Mouse (Mus musculus): Measurements from ENCODE around the gene Htt. TPM values are rescaled to one million over a fixed set of nuclear protein-coding genes. Genes with fewer than 3 reads are reported as not detected.
"Not testable (repeated sequence)": the region's sequence is repeated elsewhere in the genome, so short reads cannot be mapped to it uniquely, and the experiment has no call there.

The Htt gene
- polyA plus RNA-seq, 1 experiment from 2014 or later: 4.9 TPM

DNA sequence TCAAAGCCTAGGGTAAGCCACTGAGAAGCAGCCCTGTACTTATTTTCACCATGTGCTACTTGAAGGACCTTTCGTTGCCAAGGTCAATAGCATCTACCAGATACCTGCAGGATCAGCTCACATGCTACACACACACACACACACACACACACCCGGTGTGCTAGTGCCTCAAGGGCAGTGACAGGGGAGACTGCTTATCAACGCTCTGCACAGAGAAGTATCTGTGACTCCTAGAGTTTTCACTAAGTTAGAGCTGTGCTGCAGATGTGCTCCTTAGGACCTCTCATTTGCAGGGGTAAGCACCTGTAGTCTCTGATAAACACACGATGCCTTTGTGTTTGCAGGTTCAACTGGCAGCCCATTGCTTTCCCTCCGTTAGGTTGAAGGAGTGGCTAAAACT is 103.8 kb downstream of the Htt start:
- Histone ChIP-seq H3K36me3 (ENCODE audit: control insufficient read depth, insufficient read depth) (peaks cover 18% of the 10 kb centered on the region), H3K9me3 (replicated peaks; ENCODE audit: control insufficient read depth, low read length) (no peaks in the 10 kb centered on the region), H3K9ac (ENCODE audit: low read depth, low read length) (no peak overlapping the region), H3K4me3 (ENCODE audit: low read depth, low read length) (no peak overlapping the region), H3K27ac (ENCODE audit: low read length) (no peak overlapping the region; the same call in 1 of the 2 replicates), H3K4me2 (ENCODE audit: low read depth, low read length) (no peak overlapping the region), H3K4me1 (ENCODE audit: control insufficient read depth, low read depth, low read length) (peaks cover 6% of the 10 kb centered on the region), H3K27me3 (ENCODE audit: control insufficient read depth, insufficient read depth, low read depth, low read length) (no peaks in the 10 kb centered on the region)
- peak; percentile 92 for ATAC-seq (ENCODE audit: low read depth)
- WGBS (ENCODE audit: insufficient replicate concordance): 41% methylated on average over 5 of the region's 5 CpGs

DNA sequence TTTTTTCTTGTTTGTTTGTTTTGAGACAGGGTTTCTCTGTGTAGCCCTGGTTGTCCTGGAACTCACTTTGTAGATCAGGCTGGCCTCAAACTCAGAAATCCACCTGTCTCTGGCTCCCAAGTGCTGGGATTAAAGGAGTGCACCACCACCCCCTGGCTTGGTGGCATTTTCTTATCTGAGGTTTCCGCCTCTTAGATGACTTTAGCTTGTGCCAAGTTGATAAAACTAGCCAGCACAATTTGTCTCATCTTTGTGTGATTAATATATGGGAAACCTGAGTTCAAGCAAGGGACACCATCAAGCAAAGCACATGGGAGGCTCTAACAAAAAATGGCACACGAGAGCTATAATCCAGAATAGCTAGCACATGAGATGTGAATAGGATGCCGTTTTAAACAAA is 118.8 kb downstream of the Htt start:
- 48% methylated on average over 3 of the region's 3 CpGs for WGBS (ENCODE audit: insufficient replicate concordance)
- not testable (repeated sequence) for H3K4me2 ChIP-seq (ENCODE audit: low read depth, low read length)

DNA sequence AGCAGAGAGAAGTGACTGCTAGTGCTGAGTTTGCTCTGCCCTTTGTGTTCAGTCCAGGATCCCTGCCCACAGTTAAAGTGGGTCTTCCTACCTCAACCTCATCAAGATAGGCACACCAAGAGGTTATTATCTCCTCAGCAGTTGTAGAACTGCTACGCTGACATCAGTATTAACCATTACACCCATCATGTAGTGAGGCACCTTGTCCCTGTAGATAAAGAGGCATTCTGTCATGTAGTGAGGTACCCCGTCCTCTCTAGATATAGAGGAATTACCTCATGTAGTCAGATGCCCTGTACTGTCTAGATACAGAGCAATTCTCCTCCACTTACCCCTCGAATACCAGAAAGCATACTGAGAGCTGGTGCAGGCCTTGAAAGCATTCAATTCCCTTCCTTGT is 119.5 kb downstream of the Htt start:
- Histone ChIP-seq H3K9me3 (replicated peaks; ENCODE audit: control insufficient read depth, low read length) (no peaks in the 10 kb centered on the region), H3K9ac (ENCODE audit: low read depth, low read length) (peak overlapping the region; percentile 38; the same call in 1 of the 2 replicates), H3K27ac (ENCODE audit: low read length) (peak overlapping the region; percentile 84), H3K4me1 (ENCODE audit: control insufficient read depth, low read depth, low read length) (peaks cover 21% of the 10 kb centered on the region), H3K4me2 (ENCODE audit: low read depth, low read length) (peak overlapping the region; percentile 32), H3K27me3 (ENCODE audit: control insufficient read depth, insufficient read depth, low read depth, low read length) (no peaks in the 10 kb centered on the region), H3K36me3 (ENCODE audit: control insufficient read depth, insufficient read depth) (peaks cover 29% of the 10 kb centered on the region), H3K4me3 (ENCODE audit: low read depth, low read length) (no peak overlapping the region)
- peak; percentile 98 for ATAC-seq (ENCODE audit: low read depth)
- 33% methylated on average over 3 of the region's 3 CpGs for WGBS (ENCODE audit: insufficient replicate concordance)

More for the DNA sequence above, 118.8 kb downstream of the Htt start:
- Histone ChIP-seq H3K36me3 (ENCODE audit: control insufficient read depth, insufficient read depth) (peaks cover 29% of the 10 kb centered on the region), H3K27ac (ENCODE audit: low read length) (peak overlapping the region; percentile 84), H3K4me1 (ENCODE audit: control insufficient read depth, low read depth, low read length) (peaks cover 21% of the 10 kb centered on the region)
- H3K27me3 ChIP-seq (ENCODE audit: control insufficient read depth, insufficient read depth, low read depth, low read length); H3K9ac ChIP-seq (ENCODE audit: low read depth, low read length); H3K4me3 ChIP-seq (ENCODE audit: low read depth, low read length); H3K9me3 ChIP-seq (replicated peaks; ENCODE audit: control insufficient read depth, low read length): not testable (repeated sequence)
- ATAC-seq (ENCODE audit: low read depth): peak; percentile 27

DNA sequence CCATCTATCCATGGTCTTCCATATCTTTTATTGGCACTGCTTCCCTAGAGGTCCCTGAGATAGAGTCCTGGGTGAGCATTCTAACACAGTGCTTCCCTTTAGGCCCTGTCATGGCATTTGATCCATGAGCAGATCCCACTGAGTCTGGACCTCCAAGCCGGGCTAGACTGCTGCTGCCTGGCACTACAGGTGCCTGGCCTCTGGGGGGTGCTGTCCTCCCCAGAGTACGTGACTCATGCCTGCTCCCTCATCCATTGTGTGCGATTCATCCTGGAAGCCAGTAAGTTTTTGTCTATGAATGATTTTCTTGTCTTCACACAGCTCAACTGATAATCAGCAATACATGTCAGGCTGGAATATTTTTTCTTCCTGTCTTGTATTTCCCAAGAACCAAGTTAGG is 123.7 kb downstream of the Htt start:
- Histone ChIP-seq H3K4me3 (ENCODE audit: low read depth, low read length) (no peak overlapping the region), H3K9me3 (replicated peaks; ENCODE audit: control insufficient read depth, low read length) (no peaks in the 10 kb centered on the region), H3K27ac (ENCODE audit: low read length) (no peak overlapping the region), H3K4me2 (ENCODE audit: low read depth, low read length) (no peak overlapping the region), H3K4me1 (ENCODE audit: control insufficient read depth, low read depth, low read length) (peaks cover 15% of the 10 kb centered on the region), H3K27me3 (ENCODE audit: control insufficient read depth, insufficient read depth, low read depth, low read length) (no peaks in the 10 kb centered on the region), H3K36me3 (ENCODE audit: control insufficient read depth, insufficient read depth) (peaks cover 17% of the 10 kb centered on the region), H3K9ac (ENCODE audit: low read depth, low read length) (no peak overlapping the region)
- WGBS (ENCODE audit: insufficient replicate concordance): 80% methylated on average over 3 of the region's 3 CpGs
- ATAC-seq (ENCODE audit: low read depth): no peak

DNA sequence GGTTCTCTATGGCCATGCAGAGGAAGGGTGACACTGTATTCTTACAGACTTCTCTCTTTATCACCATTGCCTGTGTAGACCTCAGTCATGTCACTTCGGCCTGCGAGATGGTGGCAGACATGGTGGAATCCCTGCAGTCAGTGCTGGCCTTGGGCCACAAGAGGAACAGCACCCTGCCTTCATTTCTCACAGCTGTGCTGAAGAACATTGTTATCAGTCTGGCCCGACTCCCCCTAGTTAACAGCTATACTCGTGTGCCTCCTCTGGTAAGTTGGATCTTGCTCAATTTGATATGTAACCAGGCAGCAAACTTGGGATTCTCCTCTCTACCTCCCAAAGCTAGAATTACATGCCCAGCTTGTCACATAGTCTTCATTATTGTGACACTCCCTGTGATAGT is 127.7 kb downstream of the Htt start:
- no peak for ATAC-seq (ENCODE audit: low read depth)
- no peak overlapping the region for H3K4me3 ChIP-seq (ENCODE audit: low read depth, low read length)
- H3K4me1 ChIP-seq (ENCODE audit: control insufficient read depth, low read depth, low read length): no peaks in the 10 kb centered on the region
- no peak overlapping the region for H3K27ac ChIP-seq (ENCODE audit: low read length)
- H3K36me3 ChIP-seq (ENCODE audit: control insufficient read depth, insufficient read depth): peaks cover 23% of the 10 kb centered on the region
- 56% methylated on average over 4 of the region's 4 CpGs for WGBS (ENCODE audit: insufficient replicate concordance)
- H3K9me3 ChIP-seq (replicated peaks; ENCODE audit: control insufficient read depth, low read length): no peaks in the 10 kb centered on the region
- no peaks in the 10 kb centered on the region for H3K27me3 ChIP-seq (ENCODE audit: control insufficient read depth, insufficient read depth, low read depth, low read length)
- no peak overlapping the region for H3K4me2 ChIP-seq (ENCODE audit: low read depth, low read length)
- H3K9ac ChIP-seq (ENCODE audit: low read depth, low read length): no peak overlapping the region

DNA sequence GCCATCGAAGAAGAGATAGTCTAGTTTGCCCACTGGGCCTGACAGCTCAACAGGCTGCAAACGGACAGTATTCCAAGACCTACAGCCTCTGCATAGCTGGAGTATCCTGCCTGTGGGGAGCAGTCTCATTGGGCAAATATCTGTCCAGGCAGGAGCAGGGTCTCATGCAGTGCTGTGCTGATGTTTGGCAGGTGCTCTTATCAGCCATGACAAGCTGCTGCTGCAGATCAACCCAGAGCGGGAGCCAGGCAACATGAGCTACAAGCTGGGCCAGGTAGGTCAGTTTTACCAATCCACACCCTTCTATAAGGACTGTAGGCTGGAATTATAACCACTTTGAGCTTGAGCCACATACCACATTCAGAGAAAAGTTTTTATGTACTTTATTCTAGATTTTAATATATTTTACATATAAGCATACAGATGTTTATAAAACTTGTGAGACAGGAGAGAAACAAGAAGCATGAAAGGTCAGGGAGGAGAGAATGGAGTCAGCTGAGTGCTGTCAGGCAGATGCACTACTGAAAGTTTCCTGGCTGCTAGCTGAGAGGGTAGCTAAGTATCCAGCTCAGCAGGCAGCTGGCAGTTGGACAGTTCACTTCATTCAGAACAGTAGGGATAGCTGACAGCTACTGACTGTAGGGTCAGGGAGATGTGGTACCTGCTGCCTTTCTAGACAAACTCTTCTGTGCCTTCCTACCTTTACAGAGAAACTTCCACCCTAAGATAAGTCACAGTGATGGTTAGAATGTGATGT is 135.3 kb downstream of the Htt start:
- peak; percentile 99 for ATAC-seq (ENCODE audit: low read depth)
- Histone ChIP-seq H3K9me3 (replicated peaks; ENCODE audit: control insufficient read depth, low read length) (no peaks in the 10 kb centered on the region), H3K27me3 (ENCODE audit: control insufficient read depth, insufficient read depth, low read depth, low read length) (no peaks in the 10 kb centered on the region), H3K9ac (ENCODE audit: low read depth, low read length) (peak overlapping the region; percentile 25; the same call in 1 of the 2 replicates), H3K36me3 (ENCODE audit: control insufficient read depth, insufficient read depth) (peaks cover 23% of the 10 kb centered on the region), H3K27ac (ENCODE audit: low read length) (peak overlapping the region; percentile 85), H3K4me3 (ENCODE audit: low read depth, low read length) (no peak overlapping the region), H3K4me2 (ENCODE audit: low read depth, low read length) (peak overlapping the region; percentile 21), H3K4me1 (ENCODE audit: control insufficient read depth, low read depth, low read length) (peaks cover 17% of the 10 kb centered on the region)
- 55% methylated on average over 3 of the region's 3 CpGs for WGBS (ENCODE audit: insufficient replicate concordance)

DNA sequence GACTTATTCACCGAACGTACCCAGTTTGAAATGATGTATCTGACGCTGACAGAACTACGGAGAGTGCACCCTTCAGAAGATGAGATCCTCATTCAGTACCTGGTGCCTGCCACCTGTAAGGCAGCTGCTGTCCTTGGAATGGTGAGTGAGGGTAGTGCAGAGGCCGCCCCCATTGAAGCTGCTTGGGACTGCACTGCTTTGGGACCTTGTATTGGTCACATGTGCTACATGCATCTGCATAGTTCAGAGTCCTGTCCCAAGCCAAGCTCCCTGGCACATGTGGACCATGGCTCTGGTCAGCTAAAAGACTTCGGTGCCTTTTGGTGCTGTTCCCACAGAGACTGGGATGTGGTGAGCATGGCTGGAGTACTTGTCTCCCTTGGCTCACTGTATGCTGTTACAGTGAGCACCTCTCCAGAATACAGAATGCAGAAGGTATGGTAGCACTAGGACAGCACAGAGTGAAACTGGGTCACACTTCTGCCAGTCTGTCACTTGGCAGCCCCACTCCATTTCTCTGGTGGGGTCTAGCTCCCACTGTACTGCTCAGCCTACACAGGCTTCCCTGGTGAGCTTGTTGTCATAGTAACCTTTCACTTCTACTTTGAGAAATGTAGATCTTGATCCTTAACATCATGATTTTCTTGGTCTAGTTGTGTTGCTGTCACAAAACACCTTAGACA is 138.4 kb downstream of the Htt start:
- Histone ChIP-seq H3K4me2 (ENCODE audit: low read depth, low read length) (no peak overlapping the region), H3K36me3 (ENCODE audit: control insufficient read depth, insufficient read depth) (peaks cover 28% of the 10 kb centered on the region)
- 89% methylated on average over 6 of the region's 6 CpGs for WGBS (ENCODE audit: insufficient replicate concordance)

DNA sequence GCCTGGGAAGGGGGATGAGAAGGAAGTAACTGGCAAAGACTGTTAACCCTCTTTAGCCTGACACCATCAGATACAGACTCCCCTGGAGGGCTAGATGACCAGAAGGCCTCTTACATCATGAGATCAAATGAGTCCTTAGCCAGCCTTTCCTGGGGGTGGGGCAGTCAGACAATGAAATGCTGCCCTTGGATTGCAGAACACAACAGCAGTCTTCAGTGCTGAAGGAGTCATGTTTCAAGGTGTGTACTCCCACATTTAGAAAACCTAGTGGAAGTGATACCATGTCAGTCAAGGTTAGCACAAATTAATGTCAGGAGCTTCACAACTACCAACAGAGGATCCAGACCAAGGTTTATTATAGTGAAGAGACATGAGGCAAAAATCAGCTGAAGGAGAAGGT is 140.8 kb downstream of the Htt start:
- no peak overlapping the region for H3K9ac ChIP-seq (ENCODE audit: low read depth, low read length)
- no peak overlapping the region for H3K4me2 ChIP-seq (ENCODE audit: low read depth, low read length)
- no peak overlapping the region for H3K4me3 ChIP-seq (ENCODE audit: low read depth, low read length)
- H3K4me1 ChIP-seq (ENCODE audit: control insufficient read depth, low read depth, low read length): no peaks in the 10 kb centered on the region; the same call in 1 of the 2 replicates
- H3K27ac ChIP-seq (ENCODE audit: low read length): no peak overlapping the region
- no peak for ATAC-seq (ENCODE audit: low read depth)
- no peaks in the 10 kb centered on the region for H3K9me3 ChIP-seq (replicated peaks; ENCODE audit: control insufficient read depth, low read length)
- peaks cover 38% of the 10 kb centered on the region for H3K36me3 ChIP-seq (ENCODE audit: control insufficient read depth, insufficient read depth)
- no peaks in the 10 kb centered on the region for H3K27me3 ChIP-seq (ENCODE audit: control insufficient read depth, insufficient read depth, low read depth, low read length)

More for the DNA sequence above, 138.4 kb downstream of the Htt start:
- no peak for ATAC-seq (ENCODE audit: low read depth)
- Histone ChIP-seq H3K4me3 (ENCODE audit: low read depth, low read length) (no peak overlapping the region), H3K27me3 (ENCODE audit: control insufficient read depth, insufficient read depth, low read depth, low read length) (no peaks in the 10 kb centered on the region), H3K9ac (ENCODE audit: low read depth, low read length) (no peak overlapping the region), H3K27ac (ENCODE audit: low read length) (no peak overlapping the region), H3K9me3 (replicated peaks; ENCODE audit: control insufficient read depth, low read length) (no peaks in the 10 kb centered on the region), H3K4me1 (ENCODE audit: control insufficient read depth, low read depth, low read length) (peaks cover 17% of the 10 kb centered on the region)

DNA sequence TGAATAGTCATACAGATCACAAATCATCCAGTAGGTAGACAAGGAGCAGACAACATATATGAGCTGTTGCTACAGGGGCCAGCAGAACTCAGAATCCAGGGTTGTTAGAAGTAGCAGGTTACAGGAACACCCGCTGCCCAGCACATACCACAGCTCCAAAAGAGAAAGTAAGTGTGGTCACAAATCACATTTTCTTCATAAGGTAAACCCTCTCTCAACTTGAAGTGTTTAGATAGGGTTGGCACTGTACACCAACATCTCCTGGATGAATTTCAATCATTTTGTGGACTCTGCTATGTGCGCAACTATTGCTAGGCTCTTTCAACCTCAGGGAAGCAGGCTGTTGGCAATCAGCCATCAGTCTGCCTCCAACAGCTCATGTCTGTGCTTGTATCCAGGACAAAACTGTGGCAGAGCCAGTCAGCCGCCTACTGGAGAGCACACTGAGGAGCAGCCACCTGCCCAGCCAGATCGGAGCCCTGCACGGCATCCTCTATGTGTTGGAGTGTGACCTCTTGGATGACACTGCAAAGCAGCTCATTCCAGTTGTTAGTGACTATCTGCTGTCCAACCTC is 141.4 kb downstream of the Htt start:
- Histone ChIP-seq H3K9me3 (replicated peaks; ENCODE audit: control insufficient read depth, low read length) (no peaks in the 10 kb centered on the region), H3K4me3 (ENCODE audit: low read depth, low read length) (no peak overlapping the region), H3K36me3 (ENCODE audit: control insufficient read depth, insufficient read depth) (peaks cover 35% of the 10 kb centered on the region), H3K4me2 (ENCODE audit: low read depth, low read length) (no peak overlapping the region), H3K27ac (ENCODE audit: low read length) (no peak overlapping the region), H3K27me3 (ENCODE audit: control insufficient read depth, insufficient read depth, low read depth, low read length) (no peaks in the 10 kb centered on the region), H3K9ac (ENCODE audit: low read depth, low read length) (no peak overlapping the region), H3K4me1 (ENCODE audit: control insufficient read depth, low read depth, low read length) (no peaks in the 10 kb centered on the region)
- no peak for ATAC-seq (ENCODE audit: low read depth)
- 88% methylated on average over 5 of the region's 5 CpGs for WGBS (ENCODE audit: insufficient replicate concordance)

All from liver, embryonic 16.5 days (tissue).